Mouse (Mus musculus) ES-Bruce4 (cell line): ENCODE measurements around the gene Filip1. TPM values are rescaled to one million over a fixed set of nuclear protein-coding genes. Genes with fewer than 3 reads are reported as not detected.

ENCODE experiments used
- H3K27ac ChIP-seq: 2 replicates; pipeline ENCODE4 v1.5.1; 2012; ENCODE audit warnings: low read length, inconsistent platforms; ENCODE audit not compliant: insufficient read depth
- H3K27me3 ChIP-seq: 2 replicates; pipeline ENCODE4 v1.6.1; 2012; ENCODE audit warnings: mild to moderate bottlenecking, low read length, inconsistent platforms; ENCODE audit not compliant: control insufficient read depth, poor library complexity, insufficient read depth, severe bottlenecking
- H3K36me3 ChIP-seq: 2 replicates; pipeline ENCODE4 v1.6.1; 2012; ENCODE audit warnings: inconsistent platforms, mild to moderate bottlenecking, low read length, moderate library complexity; ENCODE audit not compliant: control insufficient read depth, poor library complexity, insufficient read depth, severe bottlenecking
- H3K4me1 ChIP-seq: one replicate; pipeline ENCODE4 v1.8.1; 2011; ENCODE audit warnings: low read length; ENCODE audit not compliant: control insufficient read depth, insufficient read depth
- H3K4me3 ChIP-seq: 2 replicates; pipeline ENCODE4 v1.5.1; 2011; ENCODE audit warnings: low read depth, mild to moderate bottlenecking, low read length
- H3K9ac ChIP-seq: 2 replicates; pipeline ENCODE4 v1.6.1; 2012; ENCODE audit warnings: low read depth, mild to moderate bottlenecking, inconsistent platforms; ENCODE audit not compliant: poor library complexity, severe bottlenecking
- H3K9me3 ChIP-seq: replicated peaks from 2 replicates; pipeline ENCODE4 v1.6.1; 2012; ENCODE audit warnings: mild to moderate bottlenecking, low read length, inconsistent platforms; ENCODE audit not compliant: control insufficient read depth, poor library complexity, insufficient read depth, severe bottlenecking
- CTCF ChIP-seq: IDR thresholded peaks from one replicate; pipeline ENCODE4 v1.8.1; 2011; ENCODE audit warnings: low read depth, low read length
- EP300 ChIP-seq: IDR thresholded peaks from 2 replicates; pipeline ENCODE4 v1.6.1; 2011; ENCODE audit warnings: low read depth, low read length; ENCODE audit not compliant: insufficient read depth
- POLR2A ChIP-seq: IDR thresholded peaks from one replicate; pipeline ENCODE4 v1.8.1; 2011; ENCODE audit warnings: low read length; ENCODE audit not compliant: insufficient read depth
- polyA plus RNA-seq: library from polyadenylated mRNA; stranded (reverse); fragments of >200 nt; gene quantifications from 2 replicates; pipeline ENCODE4 v1.2.4, GENCODE M21; 2011; ENCODE audit warnings: low read depth; ENCODE audit not compliant: missing spikeins, insufficient read depth, insufficient read length

The Filip1 gene
- polyA plus RNA-seq, 1 experiment, result not detected

DNA sequence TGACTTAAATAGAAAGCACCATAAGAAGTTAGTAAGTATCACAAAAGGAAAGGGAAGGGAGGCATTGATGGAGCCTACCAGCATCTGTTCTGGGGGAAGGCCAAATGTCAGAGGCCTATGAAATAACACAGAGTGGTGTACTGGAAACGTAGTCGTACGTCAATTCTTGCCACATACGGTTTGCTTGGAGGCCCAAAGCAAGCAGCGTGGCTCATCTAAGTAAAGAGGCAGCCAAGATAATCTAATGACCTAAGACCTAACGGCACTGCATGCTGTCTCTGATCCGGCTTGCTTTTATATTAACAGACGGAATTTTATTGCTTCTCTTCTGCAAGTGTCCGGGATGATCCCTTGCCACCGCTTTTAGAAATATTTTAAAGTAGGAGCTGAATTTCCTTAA is 68.7 kb downstream of the Filip1 start:
- no peak for TF ChIP-seq CTCF
- TF ChIP-seq EP300, result no peak
- no peak for TF ChIP-seq POLR2A
- Histone ChIP-seq H3K27me3 (no peaks in the 10 kb centered on the region), H3K9me3 (no peaks in the 10 kb centered on the region), H3K4me3 (no peak overlapping the region), H3K9ac (no peak overlapping the region), H3K36me3 (no peaks in the 10 kb centered on the region), H3K4me1 (no peaks in the 10 kb centered on the region), H3K27ac (no peak overlapping the region)

- Histone ChIP-seq H3K4me1 (no peaks in the 10 kb centered on the region), H3K27ac (no peak overlapping the region), H3K36me3 (no peaks in the 10 kb centered on the region), H3K27me3 (no peaks in the 10 kb centered on the region), H3K9me3 (no peaks in the 10 kb centered on the region), H3K9ac (no peak overlapping the region), H3K4me3 (no peak overlapping the region)
- TF ChIP-seq EP300, result no peak
- TF ChIP-seq POLR2A, result no peak
- no peak for TF ChIP-seq CTCF
These were observed 74.0 kb downstream of the Filip1 start for GRCm38 (mm10) chr9:79938416-79939206.

DNA sequence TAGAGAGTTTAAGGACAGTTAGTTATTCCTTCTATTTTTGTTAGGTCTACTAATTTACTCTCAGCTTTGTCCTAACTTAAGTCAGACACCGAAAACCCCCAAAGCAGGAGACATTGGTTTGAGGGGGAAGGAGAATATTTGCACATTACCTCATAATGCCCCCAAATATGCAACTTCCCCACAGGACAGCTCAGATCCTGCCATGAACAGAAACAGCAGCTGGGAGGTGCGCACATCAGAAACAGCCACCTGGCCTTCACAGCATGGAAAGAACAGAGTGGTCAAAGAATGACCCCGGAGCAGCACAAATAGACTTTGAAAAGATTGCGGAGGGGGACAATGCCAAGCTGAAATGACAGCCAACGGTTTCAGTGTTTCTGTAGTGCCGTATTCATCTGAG is 75.1 kb downstream of the Filip1 start:
- no peak overlapping the region for H3K9ac ChIP-seq
- no peaks in the 10 kb centered on the region for H3K9me3 ChIP-seq

GRCm38 (mm10) chr9:79932578-79932977 is 80.1 kb downstream of the Filip1 start:
- Histone ChIP-seq H3K4me3 (no peak overlapping the region), H3K9ac (no peak overlapping the region), H3K9me3 (no peaks in the 10 kb centered on the region), H3K27me3 (no peaks in the 10 kb centered on the region), H3K27ac (no peak overlapping the region), H3K4me1 (no peaks in the 10 kb centered on the region), H3K36me3 (no peaks in the 10 kb centered on the region)
- no peak for TF ChIP-seq POLR2A
- no peak for TF ChIP-seq EP300
- no peak for TF ChIP-seq CTCF

More for the DNA sequence above, 75.1 kb downstream of the Filip1 start:
- H3K27me3 ChIP-seq, result no peaks in the 10 kb centered on the region
- no peaks in the 10 kb centered on the region for H3K36me3 ChIP-seq
- no peak for TF ChIP-seq POLR2A
- TF ChIP-seq EP300, result no peak
- no peak for TF ChIP-seq CTCF
- no peak overlapping the region for H3K4me3 ChIP-seq
- H3K27ac ChIP-seq, result no peak overlapping the region
- H3K4me1 ChIP-seq, result no peaks in the 10 kb centered on the region

- H3K36me3 ChIP-seq, result no peaks in the 10 kb centered on the region
- no peak overlapping the region for H3K4me3 ChIP-seq
- H3K9me3 ChIP-seq, result no peaks in the 10 kb centered on the region
- H3K4me1 ChIP-seq, result no peaks in the 10 kb centered on the region
- no peak overlapping the region for H3K27ac ChIP-seq
- no peak for TF ChIP-seq EP300
- no peak for TF ChIP-seq POLR2A
- TF ChIP-seq CTCF, result no peak
- no peak overlapping the region for H3K9ac ChIP-seq
- no peaks in the 10 kb centered on the region for H3K27me3 ChIP-seq
These were observed 84.6 kb downstream of the Filip1 start for GRCm38 (mm10) chr9:79928092-79928491.

DNA sequence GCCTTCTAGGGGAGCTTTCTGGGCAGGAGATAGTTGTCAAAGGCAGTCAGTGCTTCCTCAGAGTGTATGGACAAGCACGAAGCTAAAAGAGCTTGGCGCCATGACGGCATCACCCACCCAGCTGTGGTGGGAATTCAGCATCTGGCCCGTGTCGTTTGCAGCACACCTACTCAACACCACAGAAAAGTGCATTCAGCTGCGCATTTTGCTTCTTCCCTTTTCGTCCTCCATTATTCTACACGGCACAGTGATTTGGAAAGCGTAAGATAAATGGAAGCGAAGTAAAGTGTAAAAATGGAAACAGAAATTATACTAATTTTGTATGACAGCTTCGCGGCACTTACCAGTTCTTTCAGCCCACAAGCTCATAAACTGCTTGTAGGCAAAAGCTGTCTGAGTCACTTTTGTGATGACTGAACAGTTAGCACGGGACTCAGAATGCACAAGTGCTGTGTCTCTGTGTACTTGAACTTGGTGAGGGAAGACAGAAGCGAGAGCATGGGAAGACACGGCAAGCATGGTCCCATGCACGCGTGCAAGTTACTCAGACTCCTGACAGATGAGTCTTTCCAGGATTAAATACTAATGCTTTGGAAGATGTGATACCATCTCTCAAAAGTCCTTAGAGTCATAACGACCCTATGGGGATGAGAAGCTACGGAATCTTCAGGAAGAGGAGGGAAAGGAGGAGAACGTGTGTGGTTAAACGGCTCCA is 85.3 kb downstream of the Filip1 start:
- H3K27me3 ChIP-seq, result no peaks in the 10 kb centered on the region
- H3K36me3 ChIP-seq, result no peaks in the 10 kb centered on the region
- H3K9ac ChIP-seq, result no peak overlapping the region
- TF ChIP-seq EP300, result no peak
- TF ChIP-seq CTCF, result no peak
- TF ChIP-seq POLR2A, result no peak
- H3K4me1 ChIP-seq, result no peaks in the 10 kb centered on the region
- H3K9me3 ChIP-seq, result no peaks in the 10 kb centered on the region
- no peak overlapping the region for H3K27ac ChIP-seq
- no peak overlapping the region for H3K4me3 ChIP-seq
